24 mouse cellular contexts compared by ENCODE assay signal in genomic region chr2:178342597-178342996, GRCm38 (mm10).
"Had no signal": no experiment of that assay in that cellular context is flagged by ENCODE, and none has a peak within 500 bp of the region (broad histone marks: within the 10 kb centered on the region; RNA-seq: fewer than 3 reads in every experiment).

No protein-coding gene starts in this region.

- H3K36me3 ChIP-seq: heart, embryonic 10.5 days; heart, embryonic 12.5 days; hindbrain, embryonic 10.5 days; hindbrain, embryonic 12.5 days; limb, embryonic 13.5 days; limb, embryonic 15.5 days; liver, embryonic 12.5 days had no signal

- H3K9me3 ChIP-seq: heart, embryonic 10.5 days; heart, embryonic 12.5 days; hindbrain, embryonic 10.5 days; hindbrain, embryonic 12.5 days; limb, embryonic 13.5 days; limb, embryonic 15.5 days; liver, embryonic 12.5 days had no signal

- H3K27me3 ChIP-seq: heart, embryonic 12.5 days; hindbrain, embryonic 12.5 days; limb, embryonic 13.5 days; limb, embryonic 15.5 days; liver, embryonic 12.5 days had no signal

- ATAC-seq: hindbrain, postnatal 0 days; liver, embryonic 12.5 days had no signal

- H3K27ac ChIP-seq: gastrocnemius, adult 2 months; heart, embryonic 10.5 days; hindbrain, embryonic 10.5 days; hindbrain, embryonic 12.5 days; hindbrain, embryonic 14.5 days; hindbrain, postnatal 0 days; limb, embryonic 13.5 days; limb, embryonic 15.5 days; liver, embryonic 12.5 days; liver, embryonic 14.5 days had no signal

- H3K9ac ChIP-seq: heart, embryonic 12.5 days; hindbrain, embryonic 12.5 days; hindbrain, embryonic 14.5 days; limb, embryonic 13.5 days; limb, embryonic 15.5 days; liver, embryonic 12.5 days; liver, embryonic 14.5 days had no signal

- DNase-seq: gastrocnemius, adult 2 months; gastrocnemius, postnatal 10 days; gastrocnemius, postnatal 25 days; heart, adult 18-20 months; heart, postnatal 10 days; heart, postnatal 4 days; kidney, adult 18-20 months; kidney, adult 8-10 months; kidney, postnatal 10 days; kidney, postnatal 25 days; kidney, postnatal 4 days; layer of hippocampus, adult 9-11 months; layer of hippocampus, postnatal 36 days; left cerebral cortex, postnatal 4 days had no signal

- H3K4me1 ChIP-seq: heart, embryonic 10.5 days; heart, embryonic 12.5 days; hindbrain, embryonic 10.5 days; hindbrain, embryonic 12.5 days; limb, embryonic 13.5 days; limb, embryonic 15.5 days; liver, embryonic 12.5 days had no signal

- H3K4me3 ChIP-seq: gastrocnemius, adult 2 months; heart, embryonic 10.5 days; heart, embryonic 12.5 days; hindbrain, embryonic 10.5 days; hindbrain, embryonic 12.5 days; limb, embryonic 13.5 days; limb, embryonic 15.5 days; liver, embryonic 12.5 days had no signal

- H3K4me2 ChIP-seq: heart, embryonic 12.5 days; hindbrain, embryonic 12.5 days; hindbrain, embryonic 14.5 days; limb, embryonic 13.5 days; limb, embryonic 15.5 days; liver, embryonic 12.5 days had no signal
